Mouse (Mus musculus) heart, embryonic 14.5 days (tissue): Measurements from ENCODE around the gene Olfr376. TPM values are rescaled to one million over a fixed set of nuclear protein-coding genes. Genes with fewer than 3 reads are reported as not detected.

ENCODE experiments used
- ATAC-seq: fragments of 200-750 bp; cut with Nextera tagmentation; 2 replicates; pipeline ENCODE4 v1.8.0; 2017; ENCODE audit warnings: low read depth, moderate TSS enrichment; ENCODE audit not compliant: insufficient number of reproducible peaks, insufficient read depth, low FRiP score
- H3K27ac ChIP-seq, 2 experiments: fragments of 200-500 bp in 1 of 2; fragments of 300-500 bp in 1 of 2; sonication (generic) in 1 of 2; replicated peaks in 1 of 2; 2 replicates each; pipeline ENCODE4 v1.5.1; 2012 to 2014; ENCODE audit warnings: low read depth in 2 of 2, low read length in 2 of 2, control low read depth in 1 of 2, mild to moderate bottlenecking in 1 of 2, mixed read lengths in 1 of 2; ENCODE audit not compliant: control insufficient read depth in 1 of 2, insufficient read depth in 1 of 2
- H3K27me3 ChIP-seq: fragments of 300-500 bp; sonication (generic); 2 replicates; pipeline ENCODE4 v1.6.1; 2014; ENCODE audit warnings: mild to moderate bottlenecking, low read length, control low read depth; ENCODE audit not compliant: control insufficient read depth, insufficient read depth
- H3K36me3 ChIP-seq: fragments of 300-500 bp; sonication (generic); 2 replicates; pipeline ENCODE4 v1.6.1; 2014; ENCODE audit warnings: mild to moderate bottlenecking, control low read depth, low read length, mixed read lengths; ENCODE audit not compliant: control insufficient read depth, insufficient read depth
- H3K4me1 ChIP-seq, 2 experiments: fragments of 200-500 bp in 1 of 2; fragments of 300-500 bp in 1 of 2; sonication (generic) in 1 of 2; 2 replicates each; pipeline ENCODE4 v1.6.1; 2012 to 2014; ENCODE audit warnings: low read length in 2 of 2, control low read depth in 1 of 2, mixed read lengths in 1 of 2; ENCODE audit not compliant: control insufficient read depth in 2 of 2, insufficient read depth in 2 of 2
- H3K4me2 ChIP-seq: fragments of 300-500 bp; sonication (generic); 2 replicates; pipeline ENCODE4 v1.6.1; 2014; ENCODE audit warnings: mild to moderate bottlenecking, low read length
- H3K4me3 ChIP-seq, 2 experiments: fragments of 200-500 bp in 1 of 2; fragments of 300-500 bp in 1 of 2; sonication (generic) in 1 of 2; 2 replicates each; pipeline ENCODE4 v1.5.1; 2012 to 2014; ENCODE audit warnings: low read length in 2 of 2, mild to moderate bottlenecking in 2 of 2, control low read depth in 1 of 2, low read depth in 1 of 2, moderate library complexity in 1 of 2; ENCODE audit not compliant: control insufficient read depth in 1 of 2, insufficient read depth in 1 of 2
- H3K9ac ChIP-seq: fragments of 300-500 bp; sonication (generic); 2 replicates; pipeline ENCODE4 v1.6.1; 2014; ENCODE audit warnings: mild to moderate bottlenecking, low read length
- H3K9me3 ChIP-seq: fragments of 300-500 bp; sonication (generic); 2 replicates; pipeline ENCODE4 v1.6.1; 2016; ENCODE audit warnings: low read length, control low read depth; ENCODE audit not compliant: control insufficient read depth
- WGBS: fragments of 180-500 bp; shearing (Covaris S2); extraction: QIAGEN DNeasy Blood & Tissue Kit; methylation state at CpG from one replicate; pipeline ENCODE4 v1.1.7; 2014; 5-methylcytosine and 5-hydroxymethylcytosine counted together
- polyA plus RNA-seq: library from polyadenylated mRNA; unstranded; fragments of >200 nt; fragmentation: Nextera tagmentation; extraction: Ambion mirVana; gene quantifications from 2 replicates; pipeline ENCODE4 v1.2.1, GENCODE M21; 2014

Olfr376 gene
- not detected in 2 replicates for polyA plus RNA-seq

DNA sequence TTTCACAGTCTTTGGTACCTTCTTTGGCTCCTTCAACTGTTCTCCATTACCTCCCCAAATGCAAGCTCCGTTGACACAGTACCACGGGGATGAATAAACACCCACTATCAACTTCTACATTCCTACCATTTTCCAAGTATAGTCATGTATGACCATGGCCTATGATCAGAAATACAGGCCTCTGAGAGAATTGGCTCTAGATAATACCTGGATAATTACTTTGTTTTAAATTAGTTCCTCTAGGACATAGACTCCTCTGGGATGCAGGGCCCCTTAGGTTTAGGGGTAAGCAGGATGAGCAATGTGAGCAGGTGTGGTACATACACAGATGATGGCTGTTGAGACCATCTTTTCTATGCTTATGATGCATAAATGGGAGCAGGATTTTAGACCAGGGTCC, at the start of gene Olfr376:
Gene Olfr376 (plus strand): TSS at position 301 of the 400 bp plus-strand sequence.
- Histone ChIP-seq H3K36me3 (no peaks in the 10 kb centered on the region), H3K27ac (no peak within 1 kb of the TSS), H3K9me3 (no peaks in the 10 kb centered on the region; the same call in 1 of the 2 replicates), H3K4me3 (no peak within 1 kb of the TSS), H3K4me2 (no peak within 1 kb of the TSS), H3K4me1 (no peaks in the 10 kb centered on the region), H3K9ac (no peak within 1 kb of the TSS), H3K27me3 (no peaks in the 10 kb centered on the region)
- no peak for ATAC-seq
- WGBS = 82% methylated on average over 2 of the region's 2 CpGs

DNA sequence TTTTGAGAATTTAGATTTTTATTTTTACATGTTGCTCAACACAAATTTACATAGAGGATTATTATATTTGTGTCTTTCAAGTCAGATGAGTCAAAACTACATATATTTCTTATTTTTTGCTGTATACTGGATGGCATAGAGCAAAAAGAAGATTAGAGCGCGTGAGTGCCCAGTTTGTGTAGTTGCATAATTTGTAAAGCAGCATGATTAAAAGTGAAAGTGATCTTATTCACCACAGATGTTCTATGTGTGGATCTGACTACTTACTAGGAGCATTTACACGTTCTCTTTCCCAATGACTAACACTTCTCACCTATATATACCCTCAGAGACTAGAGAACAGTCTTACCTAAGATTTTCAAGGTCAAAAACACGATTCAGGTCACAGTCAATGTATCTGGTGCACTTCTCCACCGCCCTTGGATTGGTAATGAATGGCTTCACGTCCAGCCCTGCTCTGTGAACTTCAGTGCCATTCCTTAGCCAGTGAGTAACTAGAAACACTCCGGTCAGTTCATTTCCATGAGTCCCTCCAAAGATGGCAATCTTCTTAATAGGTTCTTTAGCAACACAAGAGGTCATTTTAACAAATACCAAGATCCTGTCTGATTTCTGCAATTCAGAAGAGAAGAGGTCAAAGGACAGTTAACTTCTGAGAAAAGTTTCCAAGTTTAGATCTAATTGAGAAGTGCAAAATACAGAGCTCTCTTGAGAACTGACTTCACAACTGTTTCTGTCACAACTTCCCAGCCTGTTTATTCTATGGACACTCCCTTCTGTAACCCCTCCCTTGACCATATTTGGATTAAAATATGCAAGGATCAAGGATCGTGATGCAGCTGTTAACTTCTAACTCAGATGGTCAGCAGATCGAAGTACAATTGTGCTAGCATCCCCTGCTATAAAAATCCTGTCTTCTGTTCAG, 46.9 kb upstream of the Olfr376 start:
- Histone ChIP-seq H3K9ac (no peak overlapping the region), H3K4me3 (no peak overlapping the region), H3K27ac (no peak overlapping the region), H3K36me3 (no peaks in the 10 kb centered on the region), H3K4me2 (no peak overlapping the region), H3K27me3 (no peaks in the 10 kb centered on the region), H3K4me1 (no peaks in the 10 kb centered on the region), H3K9me3 (no peaks in the 10 kb centered on the region)
- ATAC-seq = no peak
- WGBS = 62% methylated on average over 9 of the region's 9 CpGs

DNA sequence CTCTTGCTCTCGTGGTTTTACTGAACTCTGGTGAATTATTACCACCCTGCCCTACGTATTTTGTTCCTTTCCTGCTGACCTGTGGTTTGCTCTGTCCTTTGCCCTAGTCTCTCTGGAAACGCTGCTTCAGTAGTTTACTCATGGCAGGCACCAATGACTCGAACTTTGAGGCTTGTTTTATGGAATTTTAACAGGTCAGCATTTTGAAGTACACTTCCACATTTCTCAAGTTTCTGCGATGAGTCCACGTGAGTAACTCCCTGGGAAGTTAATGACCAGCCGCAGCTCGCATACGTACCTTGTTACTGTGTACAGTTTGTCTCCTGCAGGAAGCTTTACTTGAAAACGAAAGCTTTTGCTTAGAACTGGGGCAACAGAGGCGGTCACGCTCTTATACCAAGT, 44.6 kb upstream of the Olfr376 start:
- no peaks in the 10 kb centered on the region for H3K36me3 ChIP-seq
- 65% methylated on average over 12 of the region's 12 CpGs for WGBS
- ATAC-seq = no peak
- H3K4me1 ChIP-seq = no peaks in the 10 kb centered on the region
- H3K9ac ChIP-seq = no peak overlapping the region
- H3K4me3 ChIP-seq = no peak overlapping the region
- H3K4me2 ChIP-seq = no peak overlapping the region
- H3K27me3 ChIP-seq = no peaks in the 10 kb centered on the region
- no peak overlapping the region for H3K27ac ChIP-seq
- peaks cover 3% of the 10 kb centered on the region; the same call in 1 of the 2 replicates for H3K9me3 ChIP-seq

DNA sequence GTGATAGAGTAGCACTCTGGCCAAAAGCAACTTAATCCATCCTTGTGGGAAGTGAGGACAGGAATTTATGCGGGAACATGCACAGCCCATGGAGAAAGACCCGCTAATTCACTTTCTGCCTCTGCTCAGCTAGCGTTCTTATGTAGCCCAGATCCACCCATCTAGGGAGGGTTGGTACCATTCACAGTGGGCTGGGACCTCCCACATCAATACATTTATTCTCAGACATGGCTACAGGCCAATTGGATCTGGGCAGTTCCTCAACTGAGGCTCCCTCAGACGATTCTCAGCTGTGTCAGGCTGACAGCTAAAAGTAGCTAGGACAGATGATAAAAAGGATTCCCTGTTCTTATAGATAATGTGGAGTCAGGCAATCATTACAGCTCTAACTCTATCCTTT, 43.7 kb upstream of the Olfr376 start:
- H3K4me3 ChIP-seq = no peak overlapping the region
- H3K36me3 ChIP-seq = no peaks in the 10 kb centered on the region
- H3K9me3 ChIP-seq = peaks cover 3% of the 10 kb centered on the region; the same call in 1 of the 2 replicates
- WGBS = 55% methylated on average over 4 of the region's 4 CpGs
- H3K27me3 ChIP-seq = no peaks in the 10 kb centered on the region
- H3K4me1 ChIP-seq = no peaks in the 10 kb centered on the region
- no peak for ATAC-seq
- no peak overlapping the region for H3K27ac ChIP-seq
- no peak overlapping the region for H3K4me2 ChIP-seq
- H3K9ac ChIP-seq = no peak overlapping the region

DNA sequence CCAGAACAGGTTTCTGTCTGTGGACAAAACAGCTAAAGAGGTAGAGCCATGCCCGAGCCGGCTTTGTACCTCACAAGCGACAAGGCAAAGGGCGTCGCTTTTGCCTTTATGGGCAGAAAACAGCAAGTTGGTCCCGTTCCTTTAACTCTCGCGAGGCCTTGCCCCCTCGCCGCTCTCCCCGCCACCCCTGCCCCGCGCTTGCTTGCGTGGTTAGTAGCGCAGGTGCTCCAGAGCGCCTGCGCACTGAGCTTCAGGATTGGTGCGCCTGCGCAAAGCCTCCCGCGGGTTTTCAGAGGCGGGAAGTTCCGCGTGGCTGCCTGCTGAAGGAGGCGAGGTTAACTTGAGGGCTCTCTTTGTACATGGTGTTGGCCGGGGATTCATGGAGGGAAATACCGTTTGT, 41.6 kb upstream of the Olfr376 start, which contains the start of the genes Aspa, Gm49340 and Spata22:
Gene Aspa (minus strand): TSS at position 155 of the 400 bp plus-strand sequence.
Gene Gm49340 (plus strand): TSS at position 300 of the 400 bp plus-strand sequence.
Gene Spata22 (plus strand): TSS at position 300 of the 400 bp plus-strand sequence.
- no peak within 1 kb of the TSS for H3K4me3 ChIP-seq
- no peak within 1 kb of the TSS for H3K27ac ChIP-seq
- no peaks in the 10 kb centered on the region for H3K36me3 ChIP-seq
- no peaks in the 10 kb centered on the region for H3K27me3 ChIP-seq
- H3K4me1 ChIP-seq = no peaks in the 10 kb centered on the region
- H3K9ac ChIP-seq = no peak within 1 kb of the TSS
- H3K9me3 ChIP-seq = peaks cover 3% of the 10 kb centered on the region; the same call in 1 of the 2 replicates
- ATAC-seq = no peak
- no peak within 1 kb of the TSS for H3K4me2 ChIP-seq
- 77% methylated on average over 27 of the region's 27 CpGs for WGBS

DNA sequence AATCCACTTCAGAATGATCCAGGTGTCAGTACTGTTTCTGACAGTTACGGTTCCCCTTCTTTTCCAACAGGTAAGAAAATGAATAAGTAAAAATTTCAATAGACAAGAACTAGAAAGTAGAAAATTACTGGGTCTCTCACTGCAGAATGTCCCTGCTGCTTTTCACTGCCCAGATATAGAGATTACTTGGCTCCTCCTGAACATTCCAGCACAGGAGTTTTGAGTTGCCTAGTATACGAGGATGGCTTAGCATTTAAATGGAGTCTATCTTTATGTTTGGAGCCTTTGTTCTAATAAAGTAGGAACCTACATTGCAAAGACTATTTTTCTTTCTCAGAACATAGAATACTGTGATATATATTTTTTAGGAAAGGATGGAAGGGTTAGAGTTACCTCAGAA, 37.7 kb upstream of the Olfr376 start:
- Histone ChIP-seq H3K4me1 (no peaks in the 10 kb centered on the region), H3K36me3 (no peaks in the 10 kb centered on the region), H3K9me3 (peaks cover 3% of the 10 kb centered on the region; the same call in 1 of the 2 replicates), H3K27ac (no peak overlapping the region), H3K9ac (no peak overlapping the region), H3K27me3 (no peaks in the 10 kb centered on the region), H3K4me3 (no peak overlapping the region), H3K4me2 (no peak overlapping the region)
- WGBS = 66% methylated on average over 2 of the region's 2 CpGs
- no peak for ATAC-seq

DNA sequence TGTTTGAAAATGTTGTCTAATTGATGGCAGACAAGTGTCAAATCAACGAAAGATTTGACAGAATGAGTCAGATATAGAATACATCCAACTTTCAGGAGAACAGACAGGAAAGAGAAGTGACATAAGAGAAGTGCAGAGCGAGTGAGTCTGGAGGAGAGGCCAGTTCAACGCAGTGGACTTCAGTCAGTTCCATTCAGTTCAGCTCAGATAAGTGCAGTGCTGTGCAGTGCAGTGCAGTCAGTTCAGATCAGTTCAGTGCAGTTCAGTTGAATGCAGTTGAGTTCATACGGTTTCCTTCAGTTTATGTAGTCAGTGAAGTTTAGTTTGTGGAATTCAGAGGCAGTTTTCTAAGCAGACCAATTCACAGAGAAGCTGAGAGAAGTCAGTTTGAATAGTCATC, 34.1 kb upstream of the Olfr376 start:
- Histone ChIP-seq H3K4me3 (no peak overlapping the region), H3K9ac (no peak overlapping the region), H3K9me3 (no peaks in the 10 kb centered on the region), H3K36me3 (no peaks in the 10 kb centered on the region), H3K4me1 (no peaks in the 10 kb centered on the region), H3K27ac (no peak overlapping the region), H3K4me2 (no peak overlapping the region), H3K27me3 (no peaks in the 10 kb centered on the region)
- 57% methylated on average over 4 of the region's 4 CpGs for WGBS
- no peak for ATAC-seq
